Mouse (Mus musculus): ENCODE measurements around the gene Iqsec3. TPM values are rescaled to one million over a fixed set of nuclear protein-coding genes. Genes with fewer than 3 reads are reported as not detected.
"Not testable (repeated sequence)": the region's sequence is repeated elsewhere in the genome, so short reads cannot be mapped to it uniquely, and the experiment has no call there.

The Iqsec3 gene
- polyA plus RNA-seq, 3 experiments from 2014 or later, result not detected

DNA sequence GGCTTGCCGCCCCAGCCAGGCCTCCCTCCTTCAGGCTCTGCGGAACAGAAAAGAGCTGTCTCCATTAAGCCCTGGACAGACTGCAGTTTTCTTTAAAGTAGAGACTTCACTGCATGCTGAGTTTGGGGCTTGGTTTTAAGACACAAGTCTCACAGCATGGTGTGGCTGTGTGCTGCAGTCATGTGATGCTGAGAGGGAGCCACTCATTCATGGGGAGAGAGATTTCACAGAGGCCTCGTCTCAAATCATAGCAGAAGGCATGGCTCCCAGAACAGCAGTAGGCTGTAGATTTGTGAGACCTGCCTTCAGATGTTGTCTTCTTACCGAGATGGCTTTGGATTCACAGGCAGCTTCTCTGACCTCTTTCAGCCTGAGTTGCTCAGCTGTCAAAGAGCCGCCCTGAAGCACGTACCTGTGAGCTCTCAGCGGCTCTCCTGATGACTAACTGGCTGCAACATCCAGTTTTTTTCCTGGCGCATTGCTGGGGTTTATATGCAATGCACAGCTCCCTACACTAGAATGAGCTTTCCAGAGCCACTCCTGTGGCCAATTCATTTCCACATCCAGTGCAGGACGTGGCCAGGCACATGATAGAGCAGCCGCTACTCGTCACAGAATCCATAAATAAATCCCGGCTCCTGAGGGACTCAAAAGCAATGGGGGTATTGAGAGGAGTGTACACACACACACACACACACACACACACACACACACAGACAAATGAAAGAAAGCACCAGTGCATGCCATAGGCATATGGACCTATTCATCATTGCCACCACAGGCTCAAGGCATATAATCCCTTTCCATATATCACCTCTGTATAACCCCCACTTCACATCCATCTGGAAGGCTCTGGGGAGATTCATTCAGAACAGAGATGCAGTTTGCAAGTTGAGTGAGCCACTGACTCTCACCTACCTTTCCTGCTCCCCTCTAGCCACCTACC lies 18.7 kb downstream of the Iqsec3 start:
- no peak for ATAC-seq

DNA sequence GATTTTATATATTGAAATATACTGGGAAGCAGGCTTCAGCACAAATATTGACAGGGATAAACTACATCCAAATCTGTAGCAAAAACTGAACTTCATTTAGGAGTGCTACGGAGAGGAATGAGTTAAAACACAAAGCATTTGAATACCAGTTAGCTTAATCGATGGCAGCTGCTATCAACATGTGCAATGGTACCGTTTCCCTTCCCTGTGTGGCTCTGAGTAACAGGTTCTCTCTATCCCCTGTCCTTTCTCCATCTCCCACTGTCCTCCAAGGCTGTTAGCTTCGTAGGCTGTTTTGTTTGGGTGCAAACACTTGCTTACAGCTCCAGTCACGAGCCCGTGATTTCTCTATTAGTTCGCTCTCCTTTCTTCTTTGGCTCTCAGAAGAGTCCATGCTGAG lies 19.7 kb downstream of the Iqsec3 start:
- no peak for ATAC-seq

DNA sequence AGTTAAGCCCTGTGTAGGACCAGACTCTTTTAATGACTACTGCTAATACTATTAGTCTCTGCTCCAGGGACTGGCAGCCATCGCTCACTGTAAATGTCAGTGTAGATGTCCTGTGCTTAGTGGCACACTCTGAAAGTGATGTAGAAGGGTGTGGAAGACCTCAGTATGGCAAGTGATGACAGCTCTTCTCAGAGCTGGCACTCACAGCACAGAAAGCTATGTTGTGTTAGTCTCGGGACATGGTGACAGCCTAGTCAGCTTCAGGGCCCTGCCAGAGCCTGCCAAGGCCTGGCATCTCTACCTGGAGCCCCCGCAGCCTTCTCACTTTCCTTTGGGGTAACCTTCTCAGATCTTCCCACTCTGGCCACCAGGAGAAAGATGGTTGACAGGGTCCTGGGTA lies 21.8 kb downstream of the Iqsec3 start:
- ATAC-seq, result no peak

DNA sequence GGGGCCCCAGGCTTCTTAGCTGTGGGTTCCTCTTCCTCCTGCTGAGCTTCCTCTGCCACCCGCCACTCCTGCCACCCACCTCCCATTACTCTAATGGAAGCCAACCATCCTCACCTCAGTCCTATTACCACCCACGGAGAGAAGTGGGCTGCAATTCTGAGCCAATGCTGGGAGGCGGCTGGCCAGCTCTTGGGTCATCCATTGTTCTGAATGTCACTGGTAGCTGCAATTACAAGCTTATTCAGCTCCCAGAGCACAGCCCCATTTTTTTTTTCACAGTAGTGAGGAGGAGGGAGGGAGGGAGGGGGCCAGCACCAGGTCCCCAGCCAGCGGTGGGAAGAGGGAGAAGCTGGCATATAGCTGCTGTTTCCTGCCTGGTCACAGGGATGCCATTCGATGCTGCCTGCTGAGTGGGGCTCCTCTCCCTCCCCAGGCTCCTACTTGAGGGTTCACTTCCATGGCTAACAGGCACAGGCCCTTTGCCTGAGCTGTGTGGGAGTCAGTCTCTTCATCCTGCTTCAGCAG lies 32.7 kb downstream of the Iqsec3 start:
- ATAC-seq, result no peak

GRCm38 (mm10) chr6:121424830-121425229 lies 48.6 kb downstream of the Iqsec3 start:
- ATAC-seq, result no peak

- no peak for ATAC-seq
These were observed 49.1 kb downstream of the Iqsec3 start for GRCm38 (mm10) chr6:121424403-121424802.

DNA sequence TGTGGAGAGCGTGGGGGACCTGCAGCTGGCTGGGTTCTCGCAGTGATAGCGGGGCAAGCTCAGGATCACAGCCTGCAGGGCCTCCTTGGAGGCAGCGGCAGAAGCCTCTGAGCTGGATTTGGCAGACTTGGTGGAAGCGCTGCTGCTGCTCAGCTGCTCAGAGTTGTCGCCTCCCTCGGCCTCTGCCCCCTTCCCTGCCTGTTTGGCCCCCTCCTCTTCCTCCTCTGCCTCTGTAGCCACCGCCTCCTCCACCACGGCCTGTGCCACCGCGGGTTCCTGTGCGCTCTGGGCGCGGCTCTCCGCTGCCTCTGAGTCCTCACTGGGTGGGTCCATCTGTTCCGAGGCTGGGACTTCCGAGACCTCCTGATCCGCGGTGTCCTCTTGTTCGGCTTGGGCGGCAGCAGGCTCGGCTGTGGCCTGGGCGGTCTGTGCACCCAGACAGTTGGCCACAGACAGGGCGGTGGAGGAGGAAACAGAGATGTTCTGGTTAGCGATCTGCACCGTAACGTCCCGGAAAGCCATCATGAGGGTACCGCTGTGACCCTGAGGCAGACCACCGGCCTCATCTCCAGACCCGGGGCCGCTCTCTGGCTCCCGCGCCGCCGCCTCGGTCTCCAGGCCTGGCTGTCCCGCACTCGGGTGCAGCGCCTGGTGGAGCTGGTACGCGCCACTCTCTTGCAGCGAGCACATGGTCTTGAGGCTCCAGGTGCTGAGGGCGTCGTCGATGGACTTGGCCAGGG lies 60.8 kb downstream of the Iqsec3 start:
- no peak for ATAC-seq

GRCm38 (mm10) chr6:121407571-121408011 lies 65.9 kb downstream of the Iqsec3 start:
- ATAC-seq, result no peak

GRCm38 (mm10) chr6:121405311-121405710 lies 68.2 kb downstream of the Iqsec3 start:
- ATAC-seq, result no peak

GRCm38 (mm10) chr6:121402661-121403244 lies 70.7 kb downstream of the Iqsec3 start:
- no peak for ATAC-seq

DNA sequence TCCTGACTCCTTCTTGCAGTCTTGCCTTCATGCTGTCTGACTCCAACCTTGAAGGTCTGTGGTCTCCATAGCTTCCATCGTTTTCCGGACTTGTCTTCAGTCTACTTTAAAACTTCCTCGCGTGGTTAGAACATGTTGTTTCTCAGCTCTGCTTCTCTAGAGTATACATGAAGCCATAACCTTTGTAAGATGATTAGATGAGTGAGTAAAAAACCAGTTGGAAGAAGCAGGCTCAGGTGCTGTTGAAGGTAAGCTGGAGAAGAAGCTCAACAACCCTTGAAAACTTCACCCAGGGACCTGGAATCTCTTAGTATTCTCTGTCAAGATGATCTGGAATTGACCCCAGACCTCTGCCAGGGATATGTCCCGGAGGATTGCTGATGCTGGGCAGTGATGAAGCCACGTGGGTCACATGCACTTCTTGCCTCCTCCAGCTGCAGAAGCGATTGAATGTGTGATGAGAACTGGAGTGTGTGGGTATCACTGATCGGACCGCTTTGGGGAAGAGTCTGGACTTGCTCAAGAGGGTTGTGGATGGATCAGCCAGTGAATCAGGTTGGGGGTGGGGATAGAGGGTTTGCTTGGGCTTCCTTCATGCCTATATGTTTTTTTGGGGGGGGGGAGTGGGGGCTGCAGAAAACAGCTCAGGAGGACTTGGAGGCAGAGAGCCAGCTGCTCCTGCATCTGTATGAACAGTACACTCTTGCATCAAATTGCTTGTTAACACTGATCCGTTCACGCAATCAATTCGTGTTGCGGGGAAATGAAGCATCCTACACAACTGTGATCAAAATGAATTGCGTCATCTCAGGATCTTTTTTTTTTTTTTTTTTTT lies 71.4 kb downstream of the Iqsec3 start:
- no peak for ATAC-seq

GRCm38 (mm10) chr6:121401140-121401539 lies 72.3 kb downstream of the Iqsec3 start:
- no peak for ATAC-seq

DNA sequence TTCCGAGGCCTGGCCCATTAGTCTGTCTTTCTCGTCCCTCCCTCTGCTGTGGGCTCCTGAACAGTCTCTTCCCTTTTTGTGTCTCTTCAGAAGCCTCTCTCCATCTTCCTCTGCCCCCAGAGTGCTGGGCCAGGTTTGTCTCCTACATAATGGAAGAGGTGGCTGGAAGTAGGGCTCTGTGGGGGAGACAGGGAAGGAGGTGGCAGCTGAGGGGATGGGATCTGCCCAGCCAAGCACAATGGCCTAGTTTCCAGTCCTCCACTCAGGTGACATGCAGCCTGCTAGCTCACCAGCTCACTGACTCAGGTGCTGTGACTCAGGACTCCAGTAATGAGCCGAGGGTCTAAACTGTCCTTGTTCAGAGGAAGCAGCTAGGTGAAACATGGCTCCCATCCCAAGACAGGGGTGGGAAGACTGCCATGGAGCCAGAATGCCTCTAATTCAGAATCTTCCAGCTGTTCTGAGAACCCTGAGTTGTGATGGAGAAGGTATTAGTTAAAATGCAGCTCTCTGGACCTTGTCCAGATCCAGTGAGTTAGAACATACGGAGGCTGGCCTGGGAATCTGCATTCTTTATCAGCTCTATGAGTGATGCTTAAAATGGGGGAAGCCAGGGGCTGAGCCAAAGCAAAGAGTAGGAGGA lies 80.7 kb downstream of the Iqsec3 start:
- ATAC-seq, result no peak

GRCm38 (mm10) chr6:121385397-121385796 lies 88.1 kb downstream of the Iqsec3 start:
- no peak for ATAC-seq

DNA sequence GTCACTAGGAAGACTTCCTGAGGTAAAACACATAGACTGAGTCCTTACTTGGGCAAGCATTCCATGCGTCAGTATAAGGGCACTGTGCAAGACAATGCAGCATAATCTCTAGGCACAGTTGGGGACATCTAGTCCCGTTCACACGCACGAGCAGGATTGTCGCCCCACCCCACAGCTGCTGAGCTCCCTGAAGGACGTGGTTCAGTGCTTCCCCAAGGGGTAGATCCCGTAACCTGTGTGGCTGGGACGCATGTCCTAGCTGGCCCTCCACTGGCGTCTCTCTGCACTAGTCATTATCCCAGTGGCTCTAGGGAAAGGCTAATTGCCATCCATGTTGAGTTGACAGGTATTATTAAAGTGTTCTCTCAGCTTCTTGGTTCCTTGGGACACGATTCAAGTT lies 91.4 kb downstream of the Iqsec3 start:
- no peak for ATAC-seq

DNA sequence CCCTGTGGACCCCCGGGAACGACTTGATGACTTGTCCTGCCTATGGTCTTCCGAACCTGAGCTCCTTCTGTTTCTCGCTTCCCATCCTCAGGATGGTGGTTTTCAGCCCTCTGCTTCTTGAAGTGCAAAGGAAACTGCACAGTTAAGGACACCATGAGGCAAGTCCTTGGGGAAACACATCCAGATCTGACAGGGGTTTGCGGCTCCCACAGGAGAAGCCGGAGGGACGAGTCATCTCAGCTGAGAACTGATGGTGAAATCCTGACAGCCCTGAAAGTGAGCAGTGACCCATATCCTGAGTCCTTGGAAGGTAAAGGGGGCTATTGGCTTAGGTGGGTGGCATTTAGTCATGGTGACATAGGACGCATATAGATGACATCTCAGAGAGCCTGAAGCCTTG lies 92.9 kb downstream of the Iqsec3 start:
- ATAC-seq, result no peak

DNA sequence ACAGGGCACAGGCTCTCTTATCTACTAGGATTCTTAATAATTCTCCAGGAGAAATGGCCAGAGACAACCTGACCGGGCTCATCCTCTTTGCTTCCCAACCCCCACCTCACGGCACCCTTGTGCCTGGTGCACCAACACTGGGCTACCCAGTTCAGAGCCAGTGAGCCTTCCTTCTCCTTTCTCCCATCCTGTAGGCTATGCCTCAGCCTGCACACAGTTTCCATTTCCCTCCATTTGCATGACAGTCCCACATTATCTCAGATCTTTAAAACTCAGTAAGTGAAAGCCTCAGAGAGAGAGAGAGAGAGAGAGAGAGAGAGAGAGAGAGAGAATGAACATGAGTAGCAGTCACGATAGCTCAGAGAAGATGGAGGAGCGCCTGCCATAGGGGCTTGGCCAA lies 95.2 kb downstream of the Iqsec3 start:
- ATAC-seq, result no peak

DNA sequence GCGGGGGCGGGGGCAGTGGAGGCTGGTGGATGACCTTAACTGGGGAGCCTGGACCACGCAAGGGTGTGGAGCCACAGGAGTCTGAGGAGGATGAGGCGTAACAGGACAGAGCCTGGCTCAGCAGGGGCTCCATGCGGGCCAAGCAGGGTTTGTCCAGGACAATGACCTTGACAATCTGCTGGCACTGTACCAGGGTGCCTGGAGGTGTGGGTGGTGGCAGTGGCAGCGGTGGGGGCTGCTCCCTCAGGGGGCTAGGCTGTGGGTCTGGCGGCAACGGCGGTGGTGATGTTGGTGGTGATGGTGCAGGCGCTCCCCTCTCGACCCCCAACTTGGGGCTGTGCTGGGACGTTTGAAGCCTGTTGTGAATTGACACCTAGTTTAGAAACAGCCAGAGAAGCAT lies 97.3 kb downstream of the Iqsec3 start:
- ATAC-seq, result no peak

DNA sequence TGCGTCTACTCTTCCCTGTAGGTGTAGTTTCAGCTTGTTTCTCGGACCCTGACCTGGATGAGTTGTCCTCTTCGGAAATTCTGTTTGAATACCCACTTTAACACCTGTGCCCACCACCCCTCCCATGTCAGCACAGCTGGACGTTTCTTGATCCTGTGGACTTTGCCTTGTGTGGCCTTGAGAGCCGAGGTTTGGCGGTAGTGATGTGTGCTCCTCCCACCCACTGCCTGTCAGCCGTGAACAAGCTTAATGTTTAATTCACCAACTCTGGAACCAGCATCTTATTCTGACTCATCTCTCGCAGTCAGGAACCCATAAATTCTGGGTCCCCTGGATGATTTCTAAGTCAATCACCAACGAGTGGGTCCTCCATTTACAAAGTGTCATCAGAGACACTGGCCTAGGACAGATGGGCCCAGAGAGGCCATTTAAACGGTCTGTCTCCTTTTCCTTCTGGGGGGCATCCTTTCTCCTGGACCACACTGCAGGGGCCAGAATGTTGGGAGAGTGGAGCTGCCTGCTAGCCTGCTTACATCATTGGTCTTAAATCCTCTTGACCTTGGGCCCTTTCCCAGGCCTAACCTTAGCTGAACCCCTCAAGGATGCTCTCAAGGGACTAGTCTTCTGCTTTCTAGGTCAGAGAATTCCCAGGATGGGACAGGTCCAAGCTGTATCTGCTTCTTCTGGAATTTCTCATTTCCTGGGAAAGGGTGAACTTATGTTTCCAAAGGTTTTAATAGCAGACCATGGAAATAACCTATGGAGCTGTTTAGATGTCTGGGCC lies 102.1 kb downstream of the Iqsec3 start:
- ATAC-seq, result no peak

DNA sequence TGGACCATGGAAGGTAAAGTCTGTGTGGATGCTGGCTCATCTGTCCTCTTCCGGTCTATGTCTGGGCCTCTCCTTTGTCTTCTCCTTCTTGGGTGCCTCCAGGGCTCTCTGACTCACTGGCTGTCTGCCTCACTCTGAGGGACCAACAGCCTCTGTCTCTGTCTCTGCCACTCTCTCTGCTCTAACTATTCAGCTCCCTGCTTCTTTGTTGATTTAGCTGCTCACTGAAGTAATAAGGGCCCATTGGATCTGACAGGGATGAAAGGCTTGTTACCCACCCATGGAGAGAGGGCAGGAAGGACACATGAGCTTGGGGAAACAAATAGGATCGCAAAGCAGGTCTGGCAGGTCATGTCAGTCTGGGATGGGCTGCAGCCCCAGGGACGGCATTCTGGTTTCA lies 106.4 kb downstream of the Iqsec3 start:
- no peak for ATAC-seq

DNA sequence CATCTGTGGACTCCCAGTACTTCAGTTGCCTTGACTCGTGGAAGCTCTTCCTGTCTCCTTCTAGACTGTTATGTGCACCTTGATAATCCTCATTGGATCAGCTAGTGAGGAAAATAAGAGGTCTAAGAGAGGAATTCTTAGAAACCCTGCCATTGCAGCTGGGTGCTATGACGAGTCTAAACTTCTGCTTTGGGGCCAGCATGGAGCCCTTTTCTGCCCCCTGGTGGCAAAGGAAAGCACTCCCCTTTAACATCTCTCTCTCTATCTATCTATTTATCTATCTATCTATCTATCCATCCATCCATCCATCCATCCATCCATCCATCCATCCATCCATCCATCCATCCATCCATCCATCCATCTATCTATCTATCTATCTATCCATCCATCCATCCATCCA lies 106.9 kb downstream of the Iqsec3 start:
- not testable (repeated sequence) for ATAC-seq

Measured in inflammation-experienced regulatory T-cells, adult 6 months (primary cell).